Mouse (Mus musculus): ENCODE results near the gene Phf13.

The Phf13 gene

DNA sequence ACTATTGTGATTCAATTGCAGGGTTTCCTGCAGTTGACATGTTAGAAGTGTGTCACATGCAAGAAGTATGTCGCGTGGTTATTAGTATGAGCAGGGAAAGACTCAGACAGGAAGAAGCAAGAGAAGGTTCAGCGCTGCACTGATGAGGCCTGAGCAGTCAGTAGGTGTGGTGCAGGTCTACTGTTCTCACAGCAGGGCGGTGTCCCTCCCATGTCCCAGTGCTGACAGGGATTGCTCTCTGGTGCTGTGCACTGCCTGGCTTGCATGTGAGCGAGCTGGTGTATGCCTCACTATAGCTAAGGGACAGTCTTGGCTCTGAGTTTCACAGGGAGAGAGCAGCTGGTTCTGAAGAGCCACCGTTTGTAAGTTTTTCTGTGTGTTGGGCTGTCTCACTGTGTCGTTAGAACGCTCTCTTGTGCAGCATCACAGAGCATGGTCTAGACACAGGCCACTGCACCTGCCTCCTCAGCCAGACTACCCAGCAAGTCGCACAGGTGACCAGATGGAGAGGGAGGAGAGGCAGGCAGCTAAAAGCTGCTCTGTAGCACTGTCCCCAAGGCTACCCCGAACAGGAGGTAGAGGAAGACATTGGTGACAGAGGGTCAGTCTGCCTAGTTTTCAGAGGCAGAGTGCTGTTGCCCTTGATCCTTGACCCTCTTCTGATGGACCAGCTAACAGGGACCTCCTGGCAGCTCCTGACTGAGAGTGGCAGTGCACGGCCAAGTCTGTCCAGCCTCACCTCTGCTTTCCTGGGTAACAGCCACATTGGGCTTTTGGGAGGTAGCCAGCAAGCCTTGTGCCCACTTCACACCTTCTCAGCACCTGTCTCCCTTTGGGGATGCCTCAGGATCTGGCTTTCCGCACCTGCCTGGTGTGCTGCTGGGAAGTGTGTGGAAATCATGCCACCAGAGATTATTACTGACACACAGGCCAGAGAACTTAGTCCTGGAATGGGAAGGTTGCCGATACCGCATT lies 47.3 kb downstream of the Phf13 start:
- no peak for DNase-seq (ENCODE audit: extremely low read depth, low read depth)

DNA sequence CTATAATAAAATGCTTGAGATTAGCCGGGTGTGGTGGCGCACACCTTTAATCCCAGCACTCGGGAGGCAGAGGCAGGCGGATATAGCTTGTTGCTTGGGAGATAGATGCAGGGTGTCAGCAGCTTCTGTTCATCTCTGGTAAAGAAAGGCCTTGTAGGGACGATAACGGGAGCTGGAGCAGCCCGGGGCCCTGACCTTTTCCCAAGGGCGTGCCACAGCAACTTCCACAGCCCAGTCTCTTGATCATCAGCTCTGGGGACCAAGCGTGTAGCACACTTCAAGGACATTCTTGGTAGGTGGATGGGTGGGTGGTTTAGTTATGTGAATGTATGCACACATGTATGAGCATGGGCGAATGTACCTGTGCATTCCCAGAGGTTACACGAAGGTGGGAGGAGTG lies 49.8 kb downstream of the Phf13 start:
- DNase-seq (ENCODE audit: extremely low read depth, low read depth) = no peak
